Mouse (Mus musculus): ENCODE measurements at regions not wholly inside any gene's neighbourhood (a gene's known extent, or its start where the extent isn't known, plus 50 kb on each side); places are given as distances from the start of the nearest gene placed in this dataset.

DNA sequence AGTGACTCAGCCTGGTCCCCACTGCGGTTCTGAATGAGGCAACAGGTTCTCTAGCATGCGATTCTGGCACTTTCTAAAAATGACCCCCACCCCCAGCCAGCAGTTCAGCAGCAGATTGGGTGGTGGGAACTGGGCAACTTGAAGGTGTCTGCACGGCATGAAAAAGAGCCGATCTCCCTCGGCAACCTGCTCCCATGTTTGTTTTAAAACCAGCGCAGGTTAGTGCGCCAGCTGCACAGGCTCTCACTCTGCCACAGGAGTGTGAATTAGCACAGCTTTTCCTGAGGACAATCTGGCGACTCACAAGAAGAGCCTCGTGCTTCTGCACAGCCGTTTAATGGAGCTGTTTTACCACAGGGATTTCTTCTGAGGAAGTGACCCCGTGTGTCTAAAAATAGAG lies 120.4 kb upstream of the Ctbp2 start:
- peak; percentile 21 to 23 for DNase-seq (ENCODE audit: low spot score in 2 of 2)

DNA sequence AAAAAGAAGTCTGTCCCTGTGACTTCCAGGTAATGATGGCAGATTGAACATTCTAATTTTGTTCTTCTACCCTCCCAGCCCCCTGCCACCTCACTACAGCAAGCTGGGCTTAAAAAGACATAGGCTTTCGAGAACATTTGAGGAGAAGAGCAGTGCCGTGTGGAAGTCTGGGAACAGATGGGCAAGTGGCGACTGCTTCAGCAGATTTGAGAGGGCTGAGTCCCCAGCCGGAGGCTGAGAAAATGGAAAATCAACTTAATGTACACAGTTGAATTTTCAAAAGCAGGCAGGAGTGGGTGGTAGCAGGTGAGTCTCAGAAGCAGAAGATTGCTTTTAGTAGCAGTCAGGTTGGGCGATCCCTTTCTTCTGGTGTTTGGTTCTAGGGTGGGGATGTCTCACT lies 110.2 kb upstream of the Ctbp2 start:
- no peak for DNase-seq (ENCODE audit: low spot score in 2 of 2)

DNA sequence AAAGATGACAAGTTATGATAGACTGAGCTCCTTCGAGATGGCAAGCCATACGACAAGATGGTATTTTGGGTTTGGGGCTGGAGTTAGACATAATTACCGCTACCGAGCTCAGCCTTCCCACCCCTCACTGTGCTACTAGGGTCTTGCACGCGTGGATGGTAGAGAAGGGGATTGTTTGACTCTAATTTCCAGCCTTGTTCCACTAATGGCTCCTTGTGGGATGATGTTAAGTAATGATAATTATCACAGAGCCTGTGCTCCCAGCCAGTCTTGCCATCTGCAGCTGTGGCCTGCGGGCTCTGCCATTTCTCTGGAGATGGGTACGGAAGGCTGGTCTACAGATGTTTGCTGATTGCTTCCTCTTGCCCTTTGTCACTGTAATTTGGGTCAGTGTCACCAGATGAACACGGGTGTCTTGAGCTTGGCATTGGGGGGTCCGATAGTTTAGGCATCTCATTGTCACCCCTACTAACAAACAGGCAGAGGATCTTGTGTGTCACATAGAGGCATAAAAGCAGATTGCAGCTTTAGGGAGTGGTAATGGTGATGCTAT lies 108.8 kb upstream of the Ctbp2 start:
- DNase-seq (ENCODE audit: low spot score in 2 of 2) = no peak

DNA sequence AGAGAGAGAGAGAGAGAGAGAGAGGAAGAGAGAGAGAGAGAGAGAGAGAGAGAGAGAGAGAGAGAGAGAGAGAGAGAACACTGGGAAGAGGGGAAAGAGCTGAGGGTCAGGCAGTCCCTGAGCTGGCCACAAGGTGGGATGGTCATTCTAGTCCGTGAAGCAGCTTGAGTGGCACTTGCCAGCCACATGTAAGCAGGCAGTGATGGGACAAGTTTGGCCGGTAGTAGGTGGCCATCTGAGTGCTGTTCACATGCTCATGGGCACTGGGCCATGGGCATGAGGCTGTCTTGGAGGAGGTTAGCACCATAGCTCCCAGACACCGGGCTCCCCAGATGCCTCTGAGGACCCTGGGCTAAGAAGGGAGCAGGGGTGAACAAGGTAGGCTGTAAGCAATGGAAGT lies 106.7 kb upstream of the Ctbp2 start:
- no peak for DNase-seq (ENCODE audit: low spot score in 2 of 2)

DNA sequence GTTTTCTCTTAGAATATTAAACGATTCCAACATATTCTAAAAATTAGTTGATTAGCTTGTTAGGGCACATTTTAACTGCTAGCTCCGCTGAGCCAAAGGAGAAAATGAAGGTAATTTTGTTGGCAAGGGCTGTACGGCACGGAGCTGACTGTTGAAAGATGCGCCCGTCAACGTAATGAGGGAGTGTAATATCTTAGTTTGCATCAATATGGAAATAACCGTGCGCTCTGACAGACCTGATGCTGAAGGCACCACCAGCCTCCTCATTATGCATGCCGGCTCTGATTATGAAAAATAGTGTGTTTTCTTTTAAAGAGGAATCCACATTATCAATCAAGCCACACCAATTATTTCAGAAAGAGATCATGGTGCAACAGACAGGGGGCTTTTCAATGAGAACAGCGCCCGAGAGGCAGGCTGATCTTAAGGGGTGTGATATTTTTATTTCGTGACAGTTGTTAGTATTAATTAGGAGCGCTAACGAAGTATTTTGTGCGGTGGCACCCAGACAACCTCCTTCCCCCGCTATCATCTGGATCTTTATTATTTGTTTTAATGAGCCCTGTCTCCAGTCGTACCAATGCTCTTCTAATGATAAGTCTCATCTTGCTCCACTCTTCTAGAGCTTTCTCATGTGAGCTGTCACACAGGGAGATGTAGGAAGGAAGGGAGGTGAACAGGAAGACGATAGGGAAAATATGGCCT lies 99.9 kb upstream of the Ctbp2 start:
- DNase-seq (ENCODE audit: low spot score in 2 of 2) = no peak

DNA sequence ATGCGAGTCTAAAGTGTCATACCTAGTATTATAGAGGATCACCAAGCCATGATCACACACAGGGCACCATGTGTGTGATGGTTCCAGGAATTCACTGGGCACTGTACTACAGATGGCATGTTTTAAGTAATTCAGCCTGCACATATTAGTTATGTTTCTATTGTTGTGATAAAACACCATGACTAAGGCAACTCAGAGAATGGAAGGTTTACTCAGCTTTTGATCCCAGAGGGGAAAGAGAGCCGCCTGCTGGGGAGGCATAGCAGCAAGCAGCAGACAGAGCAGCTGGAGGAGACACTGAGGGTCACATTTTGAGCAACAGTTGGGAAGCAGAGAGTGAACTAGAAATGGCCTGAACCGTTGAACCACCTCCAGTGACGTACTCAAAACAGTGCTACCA lies 88.2 kb upstream of the Ctbp2 start:
- DNase-seq (ENCODE audit: low spot score in 2 of 2) = no peak

DNA sequence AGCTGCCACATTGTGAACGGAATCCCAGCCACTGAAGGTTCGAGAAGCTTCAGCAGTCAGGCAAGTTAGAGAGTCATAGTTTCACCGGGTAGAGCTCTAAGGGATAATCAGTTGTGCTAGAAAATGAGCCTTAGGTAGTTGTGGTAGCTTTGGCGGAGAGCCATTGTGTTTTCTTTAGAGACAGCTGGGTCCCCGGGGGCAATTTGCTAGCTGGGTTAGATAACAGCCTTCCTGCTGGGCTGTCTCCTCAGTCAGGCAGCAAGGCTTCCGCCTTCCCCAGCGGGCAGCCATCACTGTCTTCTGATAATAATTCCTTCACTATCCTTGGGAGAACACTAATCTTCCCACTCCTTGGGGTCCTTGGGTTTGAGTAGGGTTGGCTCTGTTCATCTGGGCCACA lies 81.5 kb upstream of the Ctbp2 start:
- DNase-seq (ENCODE audit: low spot score in 2 of 2) = no peak

DNA sequence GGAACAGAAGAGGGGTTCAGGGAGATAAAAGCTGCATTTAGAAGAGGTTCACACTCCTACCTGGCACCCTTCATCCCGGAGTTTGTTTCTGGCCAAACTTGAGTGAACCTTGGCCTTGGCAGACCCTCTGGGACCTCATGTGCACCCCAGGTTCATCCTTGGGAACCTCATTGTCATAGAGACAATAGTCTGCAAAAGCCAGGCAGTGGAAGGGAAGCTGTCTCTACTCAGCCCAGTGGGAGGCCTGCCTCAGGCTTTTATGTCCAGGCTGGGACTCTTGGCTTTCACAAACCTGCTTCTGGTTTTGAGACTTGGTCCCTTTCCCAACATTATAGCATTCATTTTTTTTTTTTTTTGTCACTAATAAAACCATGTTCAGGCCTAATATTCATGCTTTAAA lies 80.3 kb upstream of the Ctbp2 start:
- DNase-seq (ENCODE audit: low spot score in 2 of 2) = no peak

DNA sequence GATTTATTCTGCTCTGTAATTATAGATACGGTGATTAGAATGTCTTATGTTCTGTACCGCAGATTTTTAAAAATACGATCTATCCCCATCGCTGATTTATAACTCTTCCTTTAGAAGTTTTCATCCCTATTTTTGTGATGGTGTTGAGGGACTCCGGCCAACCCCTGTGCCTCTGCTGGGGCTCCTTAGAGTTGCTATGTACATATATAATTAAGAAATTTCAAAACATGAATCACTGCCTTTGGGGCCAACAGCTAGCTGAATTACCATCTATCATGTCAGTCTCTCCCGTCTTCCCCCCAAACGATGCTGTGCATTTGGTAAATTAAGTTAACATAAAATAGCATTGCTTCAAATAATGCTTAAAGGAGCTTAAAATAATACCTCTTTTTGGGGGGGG lies 79.8 kb upstream of the Ctbp2 start:
- no peak for DNase-seq (ENCODE audit: low spot score in 2 of 2)

DNA sequence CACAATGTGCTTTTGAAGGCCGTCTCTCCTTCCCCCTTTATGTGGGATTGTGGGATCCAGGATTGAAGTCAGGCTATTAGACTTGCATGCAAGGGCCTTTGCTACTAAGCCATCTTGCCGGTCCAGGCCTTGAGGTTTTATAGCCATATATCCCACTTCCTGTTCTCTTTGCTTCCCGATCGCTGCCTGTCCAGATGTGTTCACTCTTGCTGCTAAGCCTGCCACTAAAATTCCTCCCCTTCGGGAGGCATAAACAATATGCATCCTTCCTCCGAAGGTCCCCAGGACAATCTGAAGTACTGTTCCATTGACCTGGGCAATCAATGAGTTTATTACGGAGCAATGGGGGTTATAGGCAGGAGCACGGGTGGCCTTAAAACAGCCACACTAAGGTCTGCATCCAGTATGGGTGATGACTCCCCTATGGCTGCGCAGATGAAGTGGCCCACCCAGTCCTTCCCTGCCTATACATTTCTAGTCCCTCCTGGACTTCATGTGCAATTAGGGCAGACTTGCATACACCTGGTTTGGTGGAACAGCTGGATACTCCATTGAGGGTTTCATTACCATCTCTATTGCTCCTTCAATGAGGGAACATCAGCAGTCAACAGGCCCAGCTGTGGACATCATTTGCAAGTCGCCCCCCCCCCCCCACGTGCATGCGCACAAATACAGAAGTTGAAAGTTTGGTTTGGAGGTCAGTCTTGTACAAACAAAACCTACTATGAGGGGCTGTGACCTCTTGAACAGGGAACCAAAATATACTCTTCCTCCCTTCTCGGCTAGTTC lies 78.1 kb upstream of the Ctbp2 start:
- DNase-seq (ENCODE audit: low spot score in 2 of 2) = no peak

DNA sequence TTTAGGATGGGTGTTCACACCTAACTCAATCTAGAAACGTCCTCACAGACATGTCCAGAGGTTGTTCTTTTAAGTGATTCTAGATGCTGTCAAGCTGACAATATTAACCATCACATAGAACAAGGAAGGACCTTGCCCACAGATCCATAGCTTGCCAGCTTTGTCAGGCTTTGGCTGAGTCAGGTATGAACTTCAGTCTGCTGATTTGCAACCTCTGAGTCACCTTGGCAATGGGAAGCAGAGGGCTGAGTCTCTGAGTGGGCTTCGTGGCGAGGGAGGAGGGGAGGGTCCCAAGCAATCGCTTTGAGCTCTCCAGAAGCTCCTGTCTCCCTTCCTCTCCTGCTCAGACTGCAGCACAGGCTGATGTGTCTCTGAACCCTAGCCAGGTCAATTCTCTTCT lies 74.9 kb upstream of the Ctbp2 start:
- DNase-seq (ENCODE audit: low spot score in 2 of 2) = no peak

DNA sequence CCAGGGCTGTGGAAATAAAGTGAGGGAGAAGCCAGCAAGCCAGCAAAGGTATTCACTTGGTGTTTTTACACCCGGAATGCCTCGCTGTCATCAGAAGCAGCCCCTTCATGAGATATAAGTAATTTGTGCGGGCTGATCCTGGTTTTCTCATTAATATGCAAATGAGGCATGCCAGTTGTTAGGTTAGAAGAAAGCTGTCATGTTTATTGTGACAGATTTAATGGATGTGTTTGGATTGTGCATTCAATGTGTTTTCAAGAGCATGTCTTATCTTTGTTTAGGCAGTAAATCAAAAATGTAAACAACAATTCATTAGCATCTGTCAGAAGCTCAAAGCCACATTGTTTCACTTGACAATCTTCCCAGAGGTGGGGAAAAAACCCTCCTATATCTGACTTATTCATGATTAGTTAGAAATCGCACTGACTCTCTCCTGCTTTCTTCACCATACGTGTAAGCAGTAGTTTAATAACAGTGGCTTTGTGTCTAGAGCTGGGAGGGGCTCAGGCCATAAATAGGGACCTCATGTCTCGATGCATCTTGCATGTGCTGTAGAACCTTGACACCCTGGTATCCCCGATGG lies 65.8 kb upstream of the Ctbp2 start:
- DNase-seq (ENCODE audit: low spot score in 2 of 2) = no peak

DNA sequence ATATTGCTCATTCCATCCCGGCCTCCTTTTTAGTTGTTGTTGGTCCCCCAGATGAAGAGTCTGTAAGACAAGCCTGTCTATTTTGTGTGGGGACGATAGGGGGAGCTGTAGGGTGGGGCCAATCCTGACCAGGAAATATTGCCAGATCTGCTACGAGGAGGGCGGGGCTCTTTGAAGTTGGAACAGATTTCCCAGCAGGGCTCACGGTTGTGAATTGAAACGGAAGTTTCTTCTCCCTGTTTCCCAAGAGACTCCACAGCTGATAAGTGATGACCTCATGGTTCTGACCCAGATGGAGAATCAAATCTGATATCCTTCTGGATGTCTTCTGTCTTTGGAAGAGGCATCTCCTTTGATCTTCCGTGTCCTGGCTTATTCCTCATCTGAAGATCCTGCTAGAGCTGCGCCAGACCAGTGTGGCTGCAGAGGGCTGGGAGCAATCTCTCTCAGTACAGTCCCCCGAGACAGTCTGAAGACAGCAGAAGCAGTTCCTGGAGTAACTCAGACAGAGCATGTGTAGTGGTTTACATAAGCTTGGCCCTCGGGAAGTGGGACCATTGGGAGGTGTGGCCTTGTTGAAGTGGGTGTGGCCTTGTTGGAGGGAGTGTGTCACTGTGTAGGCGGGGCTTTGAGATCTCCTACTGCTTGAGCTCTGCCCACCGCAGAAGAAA lies 61.9 kb upstream of the Ctbp2 start:
- DNase-seq (ENCODE audit: low spot score in 2 of 2) = peak; percentile 46 to 53

DNA sequence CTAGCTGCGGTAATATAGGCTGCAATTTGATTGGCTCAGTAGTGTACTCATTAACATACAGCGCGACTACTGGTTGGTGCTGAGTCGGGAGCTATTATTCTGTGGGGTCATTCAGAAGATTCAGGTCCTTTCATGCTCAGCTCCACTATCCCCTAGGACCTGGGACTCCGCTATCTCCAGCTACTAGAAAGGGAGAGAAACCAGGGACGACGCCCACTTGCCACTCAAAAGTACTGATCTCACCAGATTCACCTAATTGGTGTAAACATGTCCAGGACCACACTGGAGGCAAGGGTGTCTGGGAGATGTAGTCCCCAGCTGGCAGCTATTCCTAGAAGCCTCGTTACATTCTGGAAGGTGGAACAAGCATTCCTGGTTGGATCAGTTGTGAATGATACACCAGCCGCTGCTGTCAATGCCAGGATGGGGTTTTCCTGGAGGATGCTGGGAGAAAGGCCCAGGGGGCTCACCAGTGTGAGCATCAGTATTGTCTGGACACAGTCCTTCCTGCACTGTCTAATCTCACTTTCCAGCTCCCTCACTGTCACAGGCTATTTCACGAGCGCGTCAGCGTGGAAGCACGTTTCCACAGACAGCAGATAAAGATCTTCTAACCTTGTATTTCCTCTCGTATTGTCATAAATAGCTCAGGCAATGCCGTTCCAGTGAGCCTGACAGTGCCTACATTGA lies 60.9 kb upstream of the Ctbp2 start:
- DNase-seq (ENCODE audit: low spot score in 2 of 2) = no peak

DNA sequence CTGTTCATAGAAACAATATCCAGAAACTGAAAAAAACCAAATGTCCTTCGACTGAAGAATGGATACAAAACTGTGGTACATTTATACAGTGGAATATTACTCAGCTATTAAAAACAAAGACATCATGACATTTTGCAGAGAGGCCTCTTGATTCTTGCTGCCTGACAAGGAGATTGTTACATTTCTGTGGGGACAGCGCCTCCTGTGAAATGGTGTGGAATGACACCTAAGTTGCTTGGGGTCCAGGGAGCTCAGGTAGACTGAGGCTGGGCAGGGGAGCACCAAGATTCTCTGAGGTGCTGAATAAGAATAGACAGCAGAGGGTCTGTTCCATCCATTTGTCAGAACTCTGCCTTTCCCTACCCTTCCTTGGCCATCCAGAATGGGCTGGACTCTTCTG lies 57.2 kb upstream of the Ctbp2 start:
- DNase-seq (ENCODE audit: low spot score in 2 of 2) = no peak

DNA sequence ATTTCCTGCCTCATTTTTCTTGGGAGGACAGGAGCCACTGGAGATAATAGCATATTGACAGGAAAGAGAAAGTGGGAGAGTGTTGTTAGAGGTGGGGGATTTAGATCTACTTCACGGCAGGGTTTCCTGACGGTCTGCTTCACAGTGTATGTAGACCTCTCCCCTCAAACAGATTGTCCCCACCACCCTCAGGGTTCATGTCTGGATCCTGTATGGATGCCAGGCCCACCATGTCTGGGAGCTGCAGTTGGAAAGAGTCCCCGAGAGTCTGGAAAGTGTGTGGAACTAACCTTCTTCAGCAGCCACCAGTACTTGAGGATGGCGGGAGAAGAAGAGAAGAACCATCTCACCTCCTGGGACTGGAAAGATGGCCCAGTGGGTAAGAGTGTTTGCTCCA lies 53.0 kb upstream of the Ctbp2 start:
- DNase-seq (ENCODE audit: low spot score in 2 of 2) = no peak

DNA sequence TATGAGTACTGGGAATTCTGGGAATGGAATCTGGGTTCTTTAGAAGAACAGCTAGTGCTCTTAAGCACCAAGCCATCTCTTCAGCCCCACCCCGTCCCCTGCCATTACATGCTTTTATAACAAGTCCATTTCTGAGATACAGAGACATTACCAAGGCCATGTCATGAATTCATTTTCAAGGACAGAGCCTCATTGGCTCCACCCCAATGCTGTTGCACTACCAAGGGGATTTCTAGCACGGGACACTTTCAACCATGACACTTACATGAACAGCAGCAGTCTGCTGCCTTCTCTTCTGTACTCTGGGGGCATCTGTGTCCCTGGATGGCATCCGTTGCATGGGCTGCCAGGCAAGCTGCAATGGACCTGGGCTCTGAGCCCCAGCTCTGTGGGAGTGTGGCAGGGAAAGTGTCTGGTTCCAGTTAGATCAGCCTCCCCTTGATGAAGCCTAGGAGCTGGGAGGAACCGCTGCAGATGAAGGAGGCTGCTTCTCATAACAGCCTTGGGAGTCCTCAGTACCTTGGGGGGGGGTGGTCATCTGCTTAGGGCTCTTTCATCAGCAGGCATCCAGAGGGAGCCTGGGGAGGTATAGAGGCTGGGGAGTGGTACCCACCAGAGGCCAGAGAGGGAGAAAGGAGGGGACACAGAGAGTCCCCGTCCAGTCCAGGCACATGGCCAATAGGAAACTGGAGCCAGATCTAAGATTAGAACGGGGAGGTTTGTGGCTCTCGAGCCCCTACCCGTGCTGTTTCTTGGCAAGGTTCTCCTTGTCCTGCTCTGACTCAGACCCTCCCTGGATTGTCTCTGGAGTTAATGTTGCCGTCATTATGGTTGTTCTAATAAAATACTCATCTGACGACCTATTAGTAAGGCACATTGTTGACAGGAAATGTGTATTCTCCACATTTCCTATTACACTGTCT lies 52.4 kb upstream of the Ctbp2 start:
- peak; percentile 44 to 54 for DNase-seq (ENCODE audit: low spot score in 2 of 2)
